Mouse (Mus musculus) testis, adult 2 months (tissue): ENCODE results near the gene Spata31d1c.

Source experiments
- CTCF ChIP-seq: fragments of 200-500 bp; IDR thresholded peaks from 2 replicates; pipeline ENCODE4 v1.5.1; 2012; ENCODE audit warnings: low read depth, mild to moderate bottlenecking, inconsistent platforms, low read length, moderate library complexity; ENCODE audit not compliant: control insufficient read depth, insufficient read depth, insufficient replicate concordance
- POLR2A ChIP-seq: fragments of 200-500 bp; IDR thresholded peaks from 2 replicates; pipeline ENCODE4 v1.6.1; 2012; ENCODE audit warnings: low read depth, mild to moderate bottlenecking, inconsistent platforms, low read length, moderate library complexity; ENCODE audit not compliant: control insufficient read depth

- TF ChIP-seq CTCF, result no peak
- no peak for TF ChIP-seq POLR2A
Measured at GRCm38 (mm10) chr13:65007971-65008370, 24.9 kb upstream of the Spata31d1c start.
